Mouse (Mus musculus) myocyte (in vitro differentiated cells): ENCODE measurements at regions not wholly inside any gene's neighbourhood (a gene's known extent, or its start where the extent isn't known, plus 50 kb on each side); places are given as distances from the start of the nearest gene placed in this dataset.

Experiments used
- E2F4 ChIP-seq: IDR thresholded peaks from one replicate; pipeline ENCODE4 v1.6.1; 2011; ENCODE audit warnings: mild to moderate bottlenecking, control low read depth, moderate library complexity; ENCODE audit not compliant: insufficient read depth
- MYOD1 ChIP-seq, 3 experiments: IDR thresholded peaks; one replicate each; pipeline ENCODE4 v1.6.1; 2011; ENCODE audit warnings: control low read depth in 2 of 3, low read depth in 2 of 3, mild to moderate bottlenecking in 2 of 3, moderate library complexity in 1 of 3; ENCODE audit not compliant: insufficient read length in 2 of 3, control insufficient read depth in 1 of 3
- MYOG ChIP-seq, 3 experiments: IDR thresholded peaks; one replicate each; pipeline ENCODE4 v1.6.1; 2011; ENCODE audit warnings: control low read depth in 2 of 3, low read depth in 2 of 3, mild to moderate bottlenecking in 2 of 3; ENCODE audit not compliant: insufficient read length in 2 of 3, control insufficient read depth in 1 of 3, insufficient read depth in 1 of 3
- POLR2A ChIP-seq: IDR thresholded peaks from one replicate; pipeline ENCODE4 v1.6.1; 2011; ENCODE audit warnings: low read depth, mild to moderate bottlenecking, control low read depth, moderate library complexity; ENCODE audit not compliant: insufficient read length
- POLR2AphosphoS2 ChIP-seq: IDR thresholded peaks from one replicate; pipeline ENCODE4 v1.6.1; 2011; ENCODE audit warnings: low read depth, control low read depth; ENCODE audit not compliant: insufficient read length
- TCF12 ChIP-seq: IDR thresholded peaks from one replicate; pipeline ENCODE4 v1.6.1; 2011; ENCODE audit warnings: mild to moderate bottlenecking, control low read depth; ENCODE audit not compliant: poor library complexity, insufficient read depth, severe bottlenecking
- USF1 ChIP-seq: IDR thresholded peaks from one replicate; pipeline ENCODE4 v1.6.1; 2011; ENCODE audit warnings: low read depth, mild to moderate bottlenecking, control low read depth, moderate library complexity

DNA sequence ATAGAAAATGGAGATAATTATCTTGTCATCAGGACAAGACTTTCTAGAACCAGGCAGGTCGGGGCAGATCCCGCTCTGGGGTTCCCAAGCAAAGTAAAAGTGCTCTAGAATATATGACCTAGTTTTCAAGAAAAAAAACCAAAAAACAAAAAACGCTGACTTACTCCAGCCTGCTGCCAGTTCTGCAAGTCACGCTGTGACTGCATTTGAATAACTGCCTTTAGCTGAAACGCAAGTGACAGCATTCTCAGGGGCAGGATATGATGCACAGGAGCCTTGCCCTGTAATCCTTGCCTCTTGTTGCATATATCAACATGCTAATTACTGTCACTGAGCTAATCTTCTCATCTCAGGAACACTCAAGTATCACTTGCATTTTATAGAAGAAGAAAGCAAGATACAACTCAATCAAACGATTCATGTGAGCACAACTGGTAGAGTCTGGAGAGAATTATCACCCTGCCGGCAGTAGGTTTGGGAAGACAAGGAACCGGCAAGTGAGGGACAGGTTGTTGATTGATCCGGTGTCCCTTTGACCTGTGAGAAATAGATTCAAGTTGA, 105.1 kb downstream of the Gja1 start:
- TF ChIP-seq POLR2A, result no peak
- TF ChIP-seq E2F4, result no peak
- no peak for TF ChIP-seq MYOG (IDR thresholded peaks at IDR 0.05; ENCODE audit: control insufficient read depth in 1 of 3, insufficient read depth in 1 of 3, insufficient read length in 2 of 3, low read depth in 2 of 3)
- TF ChIP-seq POLR2AphosphoS2, result no peak
- no peak for TF ChIP-seq USF1
- TF ChIP-seq MYOD1 (IDR thresholded peaks at IDR 0.05; ENCODE audit: control insufficient read depth in 1 of 3, insufficient read length in 2 of 3, low read depth in 2 of 3), result no peak
- no peak for TF ChIP-seq TCF12
